Mouse (Mus musculus): ENCODE measurements around the gene Med19.
A peak's percentile ranks its signal among the peaks of the same experiment; 100 is the strongest.
"Not testable (repeated sequence)": the region's sequence is repeated elsewhere in the genome, so short reads cannot be mapped to it uniquely, and the experiment has no call there.

The Med19 gene

GRCm38 (mm10) chr2:84717357-84717756 is 39.2 kb downstream of the Med19 start:
- DNase-seq (ENCODE audit: low spot score in 2 of 2), result no peak

DNA sequence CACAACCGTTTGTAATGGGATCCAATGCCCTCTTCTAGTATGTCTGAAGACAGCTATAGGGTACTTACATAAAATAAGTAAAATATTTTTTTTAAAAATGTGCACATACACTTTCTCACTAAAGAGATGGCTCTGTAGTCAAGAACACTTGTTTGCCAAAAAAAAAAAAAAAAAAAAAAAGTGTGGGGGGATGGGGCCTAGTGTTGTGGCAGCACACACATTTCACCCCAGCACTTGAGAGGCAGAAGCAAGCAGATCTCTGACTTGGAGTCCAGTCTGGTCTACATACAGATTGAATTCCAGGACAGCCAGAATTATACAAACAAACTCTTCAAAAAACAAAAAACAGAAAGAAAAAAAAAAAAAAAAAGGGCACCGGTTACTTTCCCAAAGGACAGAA is 42.5 kb downstream of the Med19 start:
- no peak for DNase-seq (ENCODE audit: low spot score in 2 of 2)

DNA sequence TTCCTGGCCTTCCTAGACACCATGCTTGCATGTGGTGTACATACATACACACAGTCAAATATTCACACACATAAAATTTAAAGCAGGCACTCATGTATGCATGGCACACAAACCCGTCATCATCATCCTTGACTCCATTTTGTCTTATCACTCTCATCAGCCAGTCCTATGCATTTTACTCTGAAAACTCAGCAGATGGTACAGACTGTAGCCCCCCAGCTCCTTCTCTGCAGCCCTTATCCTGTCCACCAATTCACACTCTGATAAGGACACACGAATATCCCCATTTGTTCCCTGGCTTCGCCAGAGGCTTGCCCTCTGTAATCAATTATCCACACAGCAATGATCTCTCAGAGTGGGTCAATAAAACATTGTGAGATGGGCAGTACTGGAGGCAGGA is 43.0 kb downstream of the Med19 start:
- DNase-seq (ENCODE audit: low spot score in 2 of 2), result no peak

GRCm38 (mm10) chr2:84723856-84724255 is 45.7 kb downstream of the Med19 start:
- no peak for DNase-seq (ENCODE audit: low spot score in 2 of 2)

- no peak for DNase-seq (ENCODE audit: low spot score in 2 of 2)
These were observed 47.6 kb downstream of the Med19 start for GRCm38 (mm10) chr2:84725770-84726169.

DNA sequence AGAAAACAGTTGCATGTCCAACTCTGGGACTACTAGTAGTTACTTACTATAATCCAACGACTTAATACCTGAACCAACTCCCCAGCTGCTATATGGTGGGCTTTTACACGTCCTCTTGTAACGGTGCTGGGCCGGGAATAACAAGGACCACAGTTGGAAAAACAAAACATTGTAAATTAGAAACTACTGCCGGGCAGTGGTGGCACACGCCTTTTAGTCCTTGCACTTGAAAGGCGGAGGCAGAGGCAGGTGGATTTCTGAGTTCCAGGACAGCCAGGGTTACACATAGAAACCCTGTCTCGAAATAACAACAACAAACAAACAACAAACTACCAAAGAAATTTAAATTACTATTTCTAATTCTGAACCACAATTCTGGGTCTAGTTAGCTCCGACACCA is 48.5 kb downstream of the Med19 start:
- DNase-seq (ENCODE audit: low spot score in 2 of 2), result no peak

DNA sequence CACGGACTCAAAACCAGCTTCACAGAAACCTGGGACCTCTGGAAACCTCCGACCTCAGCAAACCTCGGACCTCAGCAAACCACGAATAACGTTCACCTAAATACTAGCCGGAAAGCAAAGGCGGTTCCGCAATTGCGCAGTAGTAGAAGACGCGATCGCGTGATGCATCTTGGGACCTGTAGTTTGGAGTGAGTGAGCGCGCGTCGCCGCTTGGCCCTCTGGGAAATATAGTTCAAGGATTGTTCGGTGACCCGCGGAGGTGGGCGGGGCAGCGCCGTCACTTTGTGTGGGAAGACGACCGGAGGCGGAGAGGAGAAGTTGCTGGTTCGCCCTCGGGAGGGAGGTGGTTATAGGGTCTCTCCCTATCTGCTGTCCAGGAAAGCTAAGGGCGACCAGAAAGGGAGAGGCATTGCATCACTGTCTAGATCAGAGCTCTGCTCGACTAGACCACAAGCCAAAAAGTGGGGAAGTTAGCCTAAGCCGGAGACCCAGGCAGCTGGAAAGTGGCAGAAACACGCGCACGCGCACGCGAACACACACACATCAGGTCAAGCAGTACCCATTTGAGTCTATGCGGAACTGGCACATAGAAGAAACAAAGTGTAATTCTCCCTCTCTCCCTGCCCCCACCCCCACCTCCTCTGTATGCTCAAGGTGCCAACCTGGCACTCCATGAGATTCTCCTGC is 49.1 kb downstream of the Med19 start, which contains the start of gene Clp1:
Gene Clp1, minus strand, starts transcription at position 179 of the 687 bp plus-strand sequence.
- DNase-seq (ENCODE audit: low spot score in 2 of 2), result peak; percentile 98

GRCm38 (mm10) chr2:84728191-84728590 is 50.0 kb downstream of the Med19 start:
- DNase-seq (ENCODE audit: low spot score in 2 of 2), result not testable (repeated sequence)

DNA sequence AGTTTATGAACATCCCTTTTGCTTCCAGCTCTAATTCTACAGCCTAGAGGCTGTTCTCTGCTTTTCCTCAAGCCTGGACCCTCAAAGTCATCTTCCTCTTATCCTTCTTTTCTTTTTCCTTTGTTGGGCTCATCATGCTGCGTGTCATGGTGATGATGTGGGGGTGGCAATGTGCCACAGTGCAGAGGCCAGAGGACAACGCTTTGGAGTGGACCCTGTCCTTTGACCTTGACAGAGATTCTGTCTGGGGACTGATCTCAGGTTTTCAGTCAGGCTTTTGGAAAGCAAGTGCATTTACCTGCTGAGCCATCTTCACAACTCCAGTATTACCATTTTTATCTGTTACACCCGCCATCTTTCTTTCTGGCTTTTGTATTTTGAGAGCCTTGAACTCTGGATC is 53.0 kb downstream of the Med19 start:
- no peak for DNase-seq (ENCODE audit: low spot score in 2 of 2)

DNA sequence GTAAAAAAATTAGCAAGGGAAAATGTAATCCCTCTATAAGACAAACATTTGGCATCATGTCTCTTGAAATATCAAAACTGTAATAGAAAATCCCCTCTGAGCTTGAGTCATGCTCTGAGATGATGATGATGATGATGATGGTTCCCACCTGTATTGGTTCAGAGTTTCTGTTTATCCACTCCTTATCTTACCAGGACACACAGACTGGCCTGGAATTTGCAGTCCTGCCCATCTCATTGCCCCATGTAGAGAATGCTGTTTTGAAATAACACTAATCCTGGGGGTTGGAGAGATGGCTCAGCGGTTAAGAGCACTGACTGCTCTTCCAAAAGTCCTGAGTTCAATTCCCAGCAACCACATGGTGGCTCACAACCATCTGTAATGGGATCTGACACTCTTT is 54.2 kb downstream of the Med19 start:
- DNase-seq (ENCODE audit: low spot score in 2 of 2), result no peak

DNA sequence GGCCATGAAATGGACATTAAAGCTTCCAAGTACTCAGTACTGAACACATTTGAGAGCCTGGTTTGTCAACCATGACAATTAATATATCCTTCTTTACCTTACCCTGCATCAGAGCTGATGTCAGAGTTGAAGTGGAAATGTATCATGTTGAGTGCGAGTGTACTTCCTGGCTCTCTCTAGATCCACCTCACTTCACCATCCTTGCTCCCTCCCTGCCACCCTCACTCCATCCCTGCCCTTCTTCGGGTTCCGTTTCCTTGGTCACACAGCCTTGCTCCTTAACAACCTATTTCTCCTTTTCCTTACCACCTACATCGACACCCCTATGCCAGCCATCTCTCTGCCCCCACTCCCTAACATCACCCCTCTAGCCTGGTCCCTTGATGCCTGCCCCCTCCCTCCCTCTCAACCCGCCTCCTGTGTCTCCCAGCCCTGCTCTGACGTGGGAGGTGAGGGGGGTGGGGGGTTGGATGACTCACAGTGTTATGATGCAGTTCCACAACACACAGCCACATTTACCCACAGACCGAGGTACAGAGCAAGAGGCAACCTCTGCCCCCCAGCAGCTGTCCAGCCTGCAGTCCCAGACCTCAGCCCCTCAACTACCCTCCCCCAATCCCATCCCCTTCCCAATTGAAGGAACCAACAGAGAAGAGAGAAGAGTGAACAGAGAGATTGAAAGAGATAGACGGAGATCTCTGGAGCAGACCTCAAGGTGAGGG is 55.5 kb downstream of the Med19 start, which contains the start of gene Ypel4:
Gene Ypel4, plus strand, starts transcription at position 480 of the 722 bp plus-strand sequence.
- peak; percentile 71 to 77 for DNase-seq (ENCODE audit: low spot score in 2 of 2)

DNA sequence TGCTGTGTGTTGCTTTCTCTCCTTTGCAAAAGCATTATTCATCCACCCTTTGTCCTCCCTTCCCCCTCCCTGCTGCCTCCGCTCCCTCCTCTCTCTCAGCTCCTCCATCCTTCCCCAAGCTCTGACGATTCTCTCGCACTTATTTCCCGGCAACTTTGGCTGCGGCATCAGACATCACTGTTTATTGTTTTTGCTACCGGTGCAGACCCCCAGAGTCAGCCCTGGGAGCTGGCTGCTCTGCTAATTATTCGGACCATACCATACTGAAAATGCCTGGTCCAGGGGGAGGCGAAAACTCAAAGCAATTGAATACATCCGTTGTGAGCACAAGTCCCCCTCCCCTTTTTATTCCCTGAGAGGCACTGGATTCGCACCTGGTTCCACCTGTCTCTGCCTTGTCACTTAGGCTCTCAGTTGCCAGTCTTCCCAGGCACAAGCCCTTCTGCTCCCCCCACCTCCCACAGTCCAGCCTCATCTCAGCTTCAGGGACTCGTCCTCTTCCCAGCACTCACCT is 56.2 kb downstream of the Med19 start:
- no peak for DNase-seq (ENCODE audit: low spot score in 2 of 2)

- no peak for DNase-seq (ENCODE audit: low spot score in 2 of 2)
These were observed 56.7 kb downstream of the Med19 start for GRCm38 (mm10) chr2:84734919-84735318.

DNA sequence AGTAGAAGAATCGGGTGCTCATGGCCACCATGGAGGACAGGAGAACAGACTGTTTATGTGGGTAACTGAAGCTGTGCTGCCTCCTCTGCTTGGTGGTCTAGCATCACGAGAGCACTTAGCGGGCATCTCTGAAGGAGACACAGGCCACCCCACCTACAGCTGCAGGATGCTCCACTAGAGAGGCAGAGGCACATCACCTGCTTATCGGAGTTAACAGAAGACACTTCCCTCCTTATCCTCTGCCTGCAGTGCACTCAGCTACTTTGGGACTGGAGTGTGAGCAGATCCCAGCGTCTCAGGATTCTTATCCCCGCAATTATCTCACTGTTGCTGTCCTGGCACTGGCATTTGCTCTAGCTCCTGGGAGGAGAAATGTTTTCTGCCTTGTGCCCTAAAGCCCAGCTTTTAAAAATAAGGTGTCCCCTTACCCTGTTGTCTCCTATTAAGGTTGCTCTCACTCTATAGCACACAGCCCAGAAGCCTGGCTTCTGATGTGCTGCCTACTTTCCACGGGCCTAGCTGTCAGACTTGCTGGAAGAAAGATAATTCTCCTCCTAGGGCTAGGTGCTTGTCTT is 57.2 kb downstream of the Med19 start:
- DNase-seq (ENCODE audit: low spot score in 2 of 2), result no peak

GRCm38 (mm10) chr2:84736312-84737161 is 58.3 kb downstream of the Med19 start:
- no peak for DNase-seq (ENCODE audit: low spot score in 2 of 2)

DNA sequence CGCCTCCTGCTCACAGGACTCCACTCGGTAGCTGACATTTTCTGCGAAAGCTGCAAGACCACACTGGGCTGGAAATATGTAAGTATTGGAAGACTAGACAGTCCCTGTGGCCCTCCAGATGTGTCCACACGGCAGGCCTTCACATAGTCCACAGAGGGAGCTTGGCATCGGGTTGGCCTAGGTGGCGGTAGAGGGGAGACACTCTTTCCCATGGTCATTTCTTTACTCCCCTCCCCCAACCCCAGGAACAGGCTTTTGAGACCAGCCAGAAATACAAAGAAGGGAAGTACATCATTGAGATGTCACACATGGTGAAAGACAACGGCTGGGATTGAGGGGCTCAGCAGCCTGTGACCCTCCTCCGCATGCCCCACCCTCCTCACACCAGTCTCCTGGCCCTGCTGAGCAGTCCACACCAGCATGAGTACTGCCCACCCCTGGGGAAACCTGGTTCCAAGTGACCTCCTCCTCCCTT is 59.3 kb downstream of the Med19 start:
- DNase-seq (ENCODE audit: low spot score in 2 of 2), result no peak
